Mouse (Mus musculus) liver, embryonic 14.5 days (tissue): ENCODE results near the gene Gkap1.

Source experiments
- CTCF ChIP-seq: IDR thresholded peaks from 2 replicates; pipeline ENCODE4 v1.5.1; 2016; ENCODE audit warnings: antibody characterized with exemption, low read depth, control low read depth
- EP300 ChIP-seq: IDR thresholded peaks from 2 replicates; pipeline ENCODE4 v1.6.1; 2016; ENCODE audit warnings: antibody characterized with exemption, low read depth

DNA sequence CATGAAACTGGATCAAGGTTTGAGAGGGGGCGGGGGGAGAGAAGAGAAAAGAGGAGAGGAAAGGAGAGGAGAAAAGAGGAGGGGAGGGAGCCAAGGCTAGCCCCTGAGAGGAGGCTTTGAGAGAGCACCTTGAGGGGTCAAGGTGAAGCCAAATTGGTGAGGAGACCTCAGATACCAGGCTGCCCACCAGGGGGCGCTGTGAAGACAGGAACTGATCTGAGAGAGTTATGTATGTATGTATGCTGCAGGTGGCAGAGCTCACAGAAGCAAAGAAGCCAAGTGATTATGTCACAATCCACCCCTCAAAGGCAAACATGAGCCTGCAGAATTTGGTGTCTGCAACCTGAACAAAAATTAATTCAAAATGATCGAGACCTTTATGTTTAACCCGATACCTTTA lies 87.1 kb downstream of the Gkap1 start:
- TF ChIP-seq CTCF (peak; percentile 96), EP300 (no peak)
